Mouse (Mus musculus): Measurements from ENCODE around the gene Rnf157.
A peak's percentile ranks its signal among the peaks of the same experiment; 100 is the strongest.
"Not testable (repeated sequence)": the region's sequence is repeated elsewhere in the genome, so short reads cannot be mapped to it uniquely, and the experiment has no call there.

Rnf157 gene

DNA sequence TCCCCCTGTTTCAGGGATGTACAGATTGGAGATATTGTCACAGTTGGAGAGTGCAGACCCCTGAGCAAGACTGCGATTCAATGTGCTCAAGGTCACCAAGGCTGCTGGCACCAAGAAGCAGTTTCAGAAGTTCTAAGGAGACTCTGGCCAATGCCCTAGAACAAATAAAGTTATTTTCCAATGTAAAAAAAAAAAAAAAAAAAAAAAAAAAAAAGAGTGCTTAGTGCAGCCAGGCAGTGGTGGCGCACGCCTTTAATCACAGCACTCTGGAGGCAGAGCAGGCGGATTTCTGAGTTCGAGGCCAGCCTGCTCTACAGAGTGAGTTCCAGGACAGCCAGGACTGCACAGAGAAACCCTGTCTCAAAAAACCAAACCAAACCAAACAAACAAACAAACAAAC, 29.8 kb downstream of the Rnf157 start:
- DNase-seq (ENCODE audit: low read depth, low spot score) = not testable (repeated sequence)

DNA sequence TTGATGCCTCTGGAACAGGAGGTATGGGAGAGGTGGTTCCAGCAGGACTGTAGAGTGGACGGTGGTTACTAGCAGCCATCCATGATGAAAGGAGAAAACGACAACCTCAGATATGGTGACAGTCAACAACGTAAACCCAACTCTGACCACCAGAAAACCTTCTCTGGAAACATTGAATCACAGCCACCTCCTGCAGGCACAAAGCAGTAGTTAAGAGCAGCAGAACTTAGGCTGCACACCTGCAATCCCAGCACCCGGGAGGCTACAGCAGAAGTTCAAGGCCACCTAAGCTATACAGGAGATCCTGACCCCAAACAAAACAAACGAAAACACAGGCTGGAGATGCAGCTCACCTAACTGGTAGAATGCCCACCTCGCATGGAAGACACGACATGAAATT, 32.1 kb downstream of the Rnf157 start:
- DNase-seq (ENCODE audit: low read depth, low spot score) = no peak

- no peak for DNase-seq (ENCODE audit: low read depth, low spot score)
Observed at GRCm38 (mm10) chr11:116379530-116379929, 33.3 kb downstream of the Rnf157 start.

DNA sequence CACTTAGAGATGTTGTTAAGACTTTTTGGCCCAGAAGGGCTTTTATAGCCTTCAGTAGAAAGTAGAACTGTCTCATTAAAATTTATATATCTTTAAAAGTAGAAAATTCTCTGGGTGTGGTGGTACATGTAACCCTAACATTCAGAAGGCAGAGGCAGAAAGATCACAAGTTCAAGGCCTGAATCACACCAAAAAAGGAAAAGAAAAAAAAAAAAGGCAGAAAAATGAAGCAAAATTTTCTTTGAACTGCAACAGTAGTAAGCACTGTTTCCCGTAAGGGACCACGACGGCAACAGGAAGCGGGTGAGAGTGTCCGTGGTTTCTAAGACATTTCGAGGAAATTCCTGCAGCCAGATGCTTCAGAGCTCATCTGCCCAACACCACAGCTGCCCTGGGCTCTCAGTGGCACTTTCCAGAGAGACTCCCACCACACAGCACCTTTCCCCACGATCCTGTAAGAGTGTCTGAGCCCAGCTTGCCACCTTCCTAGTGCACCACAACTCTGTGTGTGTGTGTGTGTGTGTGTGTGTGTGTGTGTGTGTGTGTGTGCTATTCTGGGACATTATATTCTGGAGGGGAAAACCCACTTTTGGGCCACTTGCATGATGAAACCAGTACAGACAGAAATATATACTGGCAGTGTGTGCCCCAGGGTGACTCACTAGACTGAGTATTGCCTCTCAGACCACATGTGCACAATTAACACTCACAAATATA, 35.7 kb downstream of the Rnf157 start:
- DNase-seq (ENCODE audit: low read depth, low spot score) = no peak

DNA sequence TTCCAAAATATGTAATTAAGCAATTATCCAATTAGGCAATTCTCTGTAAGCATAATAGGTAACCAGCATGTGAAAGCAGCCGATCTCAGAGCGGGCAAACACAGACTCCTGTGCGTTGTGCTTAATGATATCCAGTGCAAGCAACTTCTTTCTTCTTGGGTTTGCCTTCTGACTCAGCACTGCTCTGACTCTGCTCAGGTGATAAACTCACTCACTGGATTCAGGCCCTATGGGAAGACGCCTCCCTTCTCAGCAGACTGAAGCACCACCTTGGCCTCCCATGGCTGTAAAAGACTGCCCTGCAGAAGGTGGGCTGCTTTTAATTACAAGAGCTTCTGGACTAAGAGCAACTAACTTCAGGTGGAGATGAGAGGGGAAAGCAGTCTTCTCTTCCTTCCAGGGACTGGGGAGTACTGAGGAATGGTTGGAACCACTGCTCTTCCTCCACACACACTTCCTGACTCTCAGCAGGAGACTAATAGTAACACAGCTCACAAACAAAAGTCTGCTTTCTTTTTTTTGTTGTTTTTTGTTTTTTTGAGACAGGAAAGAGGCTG, 40.9 kb downstream of the Rnf157 start:
- no peak for DNase-seq (ENCODE audit: low read depth, low spot score)

DNA sequence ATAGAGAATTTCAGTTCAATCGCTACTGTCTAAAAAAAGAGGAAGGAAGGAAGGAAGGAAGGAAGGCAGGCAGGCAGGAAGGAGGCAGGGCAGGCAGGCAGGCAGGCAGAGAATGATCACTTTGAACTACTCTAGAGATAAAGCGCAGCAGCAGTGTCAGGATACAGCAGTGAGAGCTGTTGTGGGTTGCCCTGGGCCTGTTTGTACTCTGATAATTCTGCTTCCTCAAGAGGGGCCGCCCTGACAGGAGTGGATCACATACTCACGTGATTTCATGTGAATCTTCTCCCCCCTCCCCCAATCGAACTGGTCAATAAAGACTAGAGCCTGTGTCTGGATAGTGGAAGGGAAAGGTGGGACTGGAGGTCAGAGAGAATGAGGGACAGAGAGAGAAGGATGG, 43.2 kb downstream of the Rnf157 start:
- no peak for DNase-seq (ENCODE audit: low read depth, low spot score)

GRCm38 (mm10) chr11:116369051-116369450, 43.8 kb downstream of the Rnf157 start:
- DNase-seq (ENCODE audit: low read depth, low spot score) = no peak

DNA sequence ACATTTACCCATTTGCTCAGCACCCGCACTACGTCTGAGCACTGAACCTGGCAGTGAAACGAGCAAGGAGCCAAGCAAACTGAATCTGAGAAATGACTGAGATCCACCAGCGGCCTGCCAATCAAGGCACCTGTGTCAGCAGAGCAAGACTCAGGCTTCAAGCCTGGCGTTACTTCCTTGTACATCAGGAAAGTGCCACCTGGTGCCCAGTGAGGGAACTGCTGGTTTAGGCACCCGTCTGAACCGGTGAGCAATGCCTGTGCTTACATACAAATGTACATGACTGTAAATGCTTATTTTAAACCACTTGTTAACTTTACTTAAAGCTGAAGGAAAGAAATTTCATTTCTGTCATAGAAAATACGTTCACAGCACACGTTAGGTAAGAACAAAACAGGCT, 44.7 kb downstream of the Rnf157 start:
- DNase-seq (ENCODE audit: low read depth, low spot score) = peak; percentile 56

- DNase-seq (ENCODE audit: low read depth, low spot score) = no peak
Observed at GRCm38 (mm10) chr11:116366647-116367046, 46.2 kb downstream of the Rnf157 start.

- no peak for DNase-seq (ENCODE audit: low read depth, low spot score)
Observed at GRCm38 (mm10) chr11:116366124-116366523, 46.7 kb downstream of the Rnf157 start.

DNA sequence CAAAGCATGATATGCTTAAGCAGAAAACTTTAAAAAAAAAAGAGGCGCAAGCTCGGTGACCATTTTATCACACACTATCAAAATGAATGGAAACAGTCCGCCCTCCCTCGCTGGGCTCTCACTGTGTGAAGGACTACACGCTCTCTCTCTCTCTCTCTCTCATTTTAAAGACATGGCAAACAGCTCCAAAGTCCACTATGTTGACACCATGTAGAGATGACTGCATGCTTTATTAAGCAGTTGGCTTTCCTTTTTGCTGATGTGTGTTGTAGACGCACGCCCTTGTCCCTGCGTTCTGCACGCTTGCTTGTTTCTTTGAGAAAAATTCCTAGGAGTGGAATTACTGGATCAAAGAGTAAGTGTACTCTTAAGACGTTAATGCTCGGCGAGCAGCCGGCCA, 47.4 kb downstream of the Rnf157 start:
- no peak for DNase-seq (ENCODE audit: low read depth, low spot score)

GRCm38 (mm10) chr11:116362015-116362414, 50.8 kb downstream of the Rnf157 start:
- no peak for DNase-seq (ENCODE audit: low read depth, low spot score)

DNA sequence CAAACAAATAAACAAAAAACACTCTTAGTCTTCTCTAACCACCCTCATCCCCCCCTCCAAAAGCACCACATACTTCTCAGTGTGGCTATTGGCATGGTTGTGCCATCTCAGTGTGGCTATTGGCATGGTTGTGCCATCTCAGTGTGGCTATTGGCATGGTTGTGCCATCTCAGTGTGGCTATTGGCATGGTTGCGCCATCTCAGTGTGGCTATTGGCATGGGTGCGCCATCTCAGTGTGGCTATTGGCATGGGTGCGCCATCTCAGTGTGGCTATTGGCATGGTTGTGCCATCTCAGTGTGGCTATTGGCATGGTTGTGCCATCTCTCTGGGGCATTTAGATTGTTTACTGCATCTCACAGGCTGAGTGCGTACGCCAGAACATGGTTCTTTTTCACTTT, 51.9 kb downstream of the Rnf157 start:
- not testable (repeated sequence) for DNase-seq (ENCODE audit: low read depth, low spot score)

GRCm38 (mm10) chr11:116359652-116360051, 53.2 kb downstream of the Rnf157 start:
- DNase-seq (ENCODE audit: low read depth, low spot score) = no peak

GRCm38 (mm10) chr11:116358926-116359637, 53.8 kb downstream of the Rnf157 start:
- no peak for DNase-seq (ENCODE audit: low read depth, low spot score)

DNA sequence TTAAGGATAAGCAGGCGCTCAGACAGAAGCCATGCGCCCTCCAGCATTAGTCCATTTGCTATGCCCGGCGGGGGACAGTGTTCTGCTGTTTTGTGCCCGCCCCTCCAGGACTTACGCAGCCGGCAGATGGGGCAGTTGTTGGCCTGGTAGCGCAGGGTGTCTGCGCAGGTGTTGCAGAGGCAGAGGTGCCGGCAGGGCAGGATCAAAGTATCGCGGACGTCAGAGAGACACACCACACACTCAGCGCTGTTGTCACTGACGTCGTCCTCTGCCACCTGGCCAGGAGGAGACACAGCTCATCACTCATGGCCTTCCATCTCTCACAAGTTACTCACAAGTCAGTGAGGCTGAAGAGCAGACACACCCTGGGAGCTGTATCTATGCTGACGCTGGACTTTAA, 58.3 kb downstream of the Rnf157 start:
- DNase-seq (ENCODE audit: low read depth, low spot score) = no peak

- DNase-seq (ENCODE audit: low read depth, low spot score) = no peak
Observed at GRCm38 (mm10) chr11:116353535-116353934, 59.3 kb downstream of the Rnf157 start.

GRCm38 (mm10) chr11:116351294-116351693, 61.5 kb downstream of the Rnf157 start:
- DNase-seq (ENCODE audit: low read depth, low spot score) = no peak

- no peak for DNase-seq (ENCODE audit: low read depth, low spot score)
Observed at GRCm38 (mm10) chr11:116347955-116348354, 64.9 kb downstream of the Rnf157 start.

- DNase-seq (ENCODE audit: low read depth, low spot score) = no peak
Observed at GRCm38 (mm10) chr11:116347012-116347411, 65.8 kb downstream of the Rnf157 start.

DNA sequence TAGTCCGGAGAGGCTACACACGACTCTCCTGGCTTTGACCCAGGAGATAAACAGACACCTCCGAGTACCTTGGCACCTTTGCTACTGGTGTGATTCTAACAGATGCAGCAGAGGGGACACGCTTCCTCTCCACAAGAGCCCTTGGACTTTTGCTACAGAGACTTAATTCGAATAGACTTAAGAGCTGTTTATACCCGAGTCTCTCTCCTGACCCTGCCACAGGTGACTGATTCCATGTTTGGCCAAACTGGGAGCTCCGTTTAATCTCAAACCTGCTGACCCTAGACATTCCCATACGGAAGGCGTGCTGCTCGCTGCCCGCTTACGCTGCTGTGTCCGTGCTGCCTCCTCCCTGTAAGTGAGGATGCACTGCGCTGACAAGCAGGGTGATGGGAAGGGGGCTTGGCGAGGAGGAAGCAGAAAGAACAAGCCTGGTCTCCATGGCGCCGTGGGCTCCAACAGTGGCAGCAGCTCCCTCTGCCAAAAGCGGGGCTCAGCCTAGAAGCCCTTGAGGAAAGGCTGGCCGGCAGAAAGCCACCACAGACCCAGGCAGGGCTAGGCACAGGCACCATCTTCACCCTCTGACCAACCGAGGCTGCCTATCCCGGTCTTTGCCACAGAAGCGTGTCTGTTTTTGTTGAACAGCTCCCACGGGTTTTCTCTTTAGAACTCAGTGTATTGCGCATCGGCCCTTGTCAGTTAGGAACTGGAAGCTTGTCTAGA, 70.6 kb downstream of the Rnf157 start:
- DNase-seq (ENCODE audit: low read depth, low spot score) = no peak

GRCm38 (mm10) chr11:116337531-116337930, 75.3 kb downstream of the Rnf157 start:
- DNase-seq (ENCODE audit: low read depth, low spot score) = no peak

All from retina, adult 2 months (tissue).